Mouse (Mus musculus) left cerebral cortex, adult 9 months (tissue): ENCODE data around the gene Perm1.

Experiments used
- DNase-seq, 2 experiments: peaks; one replicate each; pipeline ENCODE4 v3.0.0; 2022; ENCODE audit warnings: low spot score in 2 of 2

The Perm1 gene

DNA sequence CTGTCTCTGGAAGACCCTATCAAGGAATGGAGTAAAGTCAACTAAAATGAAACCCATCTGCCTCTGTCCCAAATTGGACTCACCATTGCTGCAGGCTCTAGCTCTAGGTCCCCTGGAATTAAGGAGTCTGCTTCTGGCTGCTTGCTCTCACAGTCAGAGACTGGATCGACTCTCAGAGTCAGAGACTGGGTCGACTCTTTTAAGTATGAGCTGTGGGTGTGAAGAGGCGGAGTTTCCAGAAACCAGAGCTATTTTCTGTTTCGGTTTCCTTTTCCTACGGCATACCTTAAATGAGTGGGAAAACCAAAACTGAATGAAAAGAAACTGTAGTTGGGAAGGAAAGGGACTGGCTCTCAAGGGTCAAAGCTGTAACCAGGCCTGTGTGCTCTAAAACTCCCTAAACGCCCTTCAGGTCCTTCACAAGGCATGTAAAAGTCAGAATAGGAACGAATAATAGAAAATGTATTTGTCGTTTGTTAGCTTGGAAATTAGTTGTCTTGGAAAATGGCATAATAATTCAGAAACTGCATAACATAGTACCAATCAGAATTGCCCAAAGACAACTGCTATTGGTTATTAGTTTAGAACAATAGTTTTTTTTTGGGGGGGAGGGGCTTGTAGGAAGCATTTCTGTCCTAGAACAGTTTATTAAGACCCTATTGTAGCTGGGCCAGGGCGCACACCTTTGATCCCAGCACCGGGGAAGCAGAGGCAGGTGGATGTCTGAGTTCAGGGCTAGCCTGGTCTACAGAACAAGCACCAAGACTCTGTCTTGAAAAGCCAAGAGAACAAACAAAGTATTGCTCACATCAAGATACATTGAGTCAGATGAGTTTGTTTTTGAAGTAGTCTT lies 14.8 kb upstream of the Perm1 start, which contains the start of gene Isg15:
TSS of gene Isg15 (minus strand) at position 196 of the 853 bp plus-strand sequence.
- DNase-seq = no peak

DNA sequence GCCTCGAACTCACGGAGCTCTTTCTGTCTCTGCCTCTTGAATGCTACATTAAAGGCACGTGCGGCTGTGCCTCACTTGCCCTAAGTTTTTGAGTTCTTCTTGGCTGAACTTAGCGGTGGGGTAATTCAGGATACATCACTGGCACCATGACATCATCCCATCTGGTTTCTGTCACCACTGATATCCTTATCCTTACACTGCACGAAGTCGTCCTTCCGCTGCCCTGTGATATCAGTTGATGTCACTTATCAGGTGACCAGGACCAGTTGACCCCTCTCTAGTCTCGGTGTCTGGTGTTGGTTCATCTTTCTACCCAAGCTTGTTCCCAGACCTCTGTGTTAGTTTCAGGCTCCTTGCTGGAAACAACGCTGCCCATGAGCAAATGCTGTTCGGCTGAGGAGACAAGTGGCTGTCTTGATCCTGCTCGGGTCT lies 13.2 kb upstream of the Perm1 start:
- DNase-seq = no peak

DNA sequence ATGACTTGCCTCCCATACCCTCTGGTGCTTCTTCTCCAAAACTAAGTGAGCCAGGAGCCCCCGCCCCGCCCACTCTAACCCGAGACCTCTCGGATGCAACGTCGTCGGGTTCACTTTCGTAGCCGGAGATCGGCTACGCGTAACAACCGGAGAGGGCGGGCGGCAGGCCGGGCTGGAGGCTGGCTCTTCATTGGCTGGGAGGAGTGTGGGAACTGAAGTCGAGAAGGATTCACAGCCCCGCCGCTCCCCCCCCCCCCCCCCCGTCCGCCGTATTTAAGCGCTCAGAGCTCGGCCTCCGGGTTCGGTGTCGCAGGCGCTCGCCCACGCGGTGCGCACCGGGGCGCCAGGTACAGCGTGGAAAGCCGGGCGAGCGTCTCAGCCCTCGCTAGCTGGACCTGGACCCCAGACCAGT lies 12.7 kb upstream of the Perm1 start, which contains the start of gene AW011738:
TSS of gene AW011738 (plus strand) at position 304 of the 412 bp plus-strand sequence.
- peak in 1 of 2 experiments; percentile 34 for DNase-seq

DNA sequence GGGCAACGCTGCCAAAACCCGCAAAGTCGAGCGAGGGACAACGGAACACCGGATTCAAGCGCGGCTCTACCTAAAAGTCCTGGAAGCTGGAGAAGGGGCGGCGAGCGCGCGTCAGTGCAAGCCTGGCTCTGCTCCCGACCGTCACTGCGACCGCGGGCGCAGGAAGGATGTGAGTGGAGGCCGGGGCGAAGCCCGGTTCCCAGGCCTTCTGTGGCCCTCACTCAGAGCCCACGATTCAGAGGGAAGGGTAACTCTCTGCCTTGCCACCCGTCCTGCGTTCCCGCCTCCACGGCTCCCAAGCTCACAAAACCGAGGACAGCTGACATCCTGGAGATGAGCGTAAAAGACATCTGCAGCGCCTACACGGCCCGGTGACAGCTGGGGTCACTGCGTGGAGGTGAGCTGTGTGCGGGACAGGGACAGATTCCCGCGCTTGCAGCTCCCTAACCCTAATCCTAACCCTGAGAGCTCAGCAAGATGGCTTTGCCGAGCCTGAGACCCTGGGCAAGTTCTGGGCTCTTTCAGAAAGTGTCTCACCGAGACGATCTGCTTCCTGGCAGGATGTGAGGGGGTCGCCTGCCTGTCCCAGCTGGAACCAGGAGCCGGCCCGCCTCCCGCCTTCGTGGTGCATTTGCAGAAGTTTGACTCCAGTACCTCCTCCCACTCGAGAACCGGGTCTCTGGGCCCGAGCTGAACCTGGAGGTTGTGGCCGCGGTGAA lies 12.1 kb upstream of the Perm1 start:
- no peak for DNase-seq

DNA sequence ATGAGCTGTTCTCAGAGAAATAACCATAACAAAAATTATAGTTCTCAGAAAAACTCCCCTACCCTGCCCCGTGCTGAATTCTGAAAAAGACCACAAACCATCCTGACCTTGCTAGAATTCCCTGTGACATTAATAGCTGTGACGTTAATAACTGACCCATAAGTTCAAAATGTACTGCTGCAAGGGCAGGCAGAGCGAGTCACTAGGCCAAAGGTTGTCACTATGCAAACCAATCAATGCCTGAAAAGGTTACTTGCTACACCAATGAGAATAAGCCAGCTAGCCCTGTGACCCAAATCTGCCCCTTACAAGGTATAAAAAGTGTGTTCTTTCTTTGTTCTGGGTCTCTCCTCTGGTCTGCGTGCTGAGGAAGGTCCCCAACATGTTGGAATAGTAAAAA lies 6.8 kb upstream of the Perm1 start:
- no peak for DNase-seq

DNA sequence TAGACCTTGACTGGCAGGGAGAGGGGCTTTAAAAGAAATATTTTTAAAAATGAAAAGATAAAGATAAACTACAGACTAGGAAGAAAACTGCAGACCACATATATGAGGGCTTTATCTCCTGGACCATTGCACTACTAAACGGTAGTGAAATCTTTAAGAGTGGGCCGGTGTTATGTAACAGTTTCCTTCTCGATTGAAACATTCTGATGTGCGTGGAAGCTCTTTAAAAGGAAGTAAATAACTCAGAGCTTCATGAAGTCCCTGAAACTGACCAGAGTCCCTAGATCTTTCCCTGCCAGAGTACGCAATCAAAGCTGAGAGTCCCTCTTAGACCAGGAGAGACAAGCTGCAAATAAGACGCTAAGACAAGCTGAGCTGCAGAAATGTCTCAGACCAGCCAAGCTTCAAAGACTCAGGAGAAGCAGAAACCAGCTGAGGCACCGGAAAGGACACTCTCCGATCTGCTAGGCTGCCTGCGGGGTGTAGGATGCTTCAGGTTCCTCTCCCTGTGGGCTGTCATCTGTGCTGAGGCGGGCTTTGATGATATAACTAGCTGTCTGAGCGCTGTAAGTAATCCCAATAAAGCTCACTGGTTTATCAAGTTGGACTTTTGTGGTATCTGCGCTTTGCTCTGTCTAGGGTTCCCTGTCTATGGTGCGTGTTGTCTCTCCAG lies 5.6 kb upstream of the Perm1 start:
- no peak for DNase-seq

DNA sequence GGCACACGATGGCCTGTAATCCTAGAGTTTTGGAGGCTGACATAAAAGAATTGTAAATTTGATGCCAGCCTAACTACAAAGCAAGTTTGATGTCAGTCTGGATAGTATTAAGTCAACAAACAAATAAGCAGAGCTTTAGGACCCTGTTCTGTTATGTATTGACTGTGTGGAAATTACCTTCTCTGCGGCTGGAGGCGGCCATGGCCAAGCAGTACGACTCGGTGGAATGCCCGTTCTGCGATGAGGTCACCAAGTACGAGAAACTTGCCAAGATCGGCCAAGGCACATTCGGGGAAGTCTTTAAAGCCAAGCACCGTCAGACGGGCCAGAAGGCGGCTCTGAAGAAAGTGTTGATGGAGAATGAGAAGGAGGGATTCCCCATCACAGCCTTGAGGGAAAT lies 2.5 kb upstream of the Perm1 start:
- DNase-seq = no peak

DNA sequence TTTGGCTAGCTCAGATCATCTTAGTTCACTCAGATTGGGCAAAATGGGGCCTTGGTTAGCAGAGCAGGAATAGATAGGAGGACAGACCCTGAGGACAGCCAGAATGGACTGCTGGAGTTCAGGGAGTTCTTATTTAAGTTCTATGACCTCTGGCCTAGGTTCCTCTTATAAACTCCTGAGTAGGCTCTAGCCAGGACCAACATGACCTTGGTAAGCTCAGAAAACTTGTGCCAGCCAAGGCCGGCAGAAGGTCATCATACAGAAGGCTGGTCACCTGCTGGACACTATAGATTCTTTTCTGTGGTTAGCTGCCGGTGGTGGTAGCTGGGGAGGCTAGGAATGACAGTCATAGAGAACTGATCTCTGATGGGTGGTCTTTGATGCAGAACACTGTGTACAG lies 528 bp downstream of the Perm1 start:
- no peak for DNase-seq

DNA sequence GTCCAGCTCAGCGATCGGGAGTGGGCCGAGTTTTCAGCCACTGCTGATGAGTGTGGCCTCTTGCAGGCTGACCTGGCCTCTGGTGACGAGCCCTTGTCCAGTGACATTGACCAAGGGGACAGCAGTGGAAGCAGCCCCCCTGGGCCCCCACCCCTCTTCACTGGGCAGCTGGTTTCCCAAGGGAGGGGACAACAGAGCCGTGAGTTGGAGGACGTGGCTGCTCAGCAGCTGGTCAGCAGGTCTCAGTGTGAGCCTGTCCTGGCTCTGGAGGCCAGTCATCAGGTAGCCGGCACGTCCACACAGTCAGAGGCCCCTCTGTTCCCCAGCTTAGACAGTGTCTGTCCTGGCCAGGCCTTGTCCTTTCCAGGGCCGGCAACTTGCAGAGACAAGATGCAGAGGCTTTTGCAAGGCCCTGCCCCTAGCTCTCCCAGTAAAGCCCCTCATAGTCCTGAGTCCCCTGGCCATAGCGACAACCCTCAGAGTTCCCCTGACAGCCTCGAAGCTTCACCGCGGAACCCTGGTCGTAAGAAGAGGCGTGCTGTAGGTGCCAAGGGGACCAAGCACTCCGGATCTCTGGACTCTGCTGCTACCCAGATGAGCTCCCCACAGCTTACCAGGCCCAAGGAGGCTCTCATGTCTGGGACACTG lies 1.5 kb downstream of the Perm1 start:
- DNase-seq = no peak

DNA sequence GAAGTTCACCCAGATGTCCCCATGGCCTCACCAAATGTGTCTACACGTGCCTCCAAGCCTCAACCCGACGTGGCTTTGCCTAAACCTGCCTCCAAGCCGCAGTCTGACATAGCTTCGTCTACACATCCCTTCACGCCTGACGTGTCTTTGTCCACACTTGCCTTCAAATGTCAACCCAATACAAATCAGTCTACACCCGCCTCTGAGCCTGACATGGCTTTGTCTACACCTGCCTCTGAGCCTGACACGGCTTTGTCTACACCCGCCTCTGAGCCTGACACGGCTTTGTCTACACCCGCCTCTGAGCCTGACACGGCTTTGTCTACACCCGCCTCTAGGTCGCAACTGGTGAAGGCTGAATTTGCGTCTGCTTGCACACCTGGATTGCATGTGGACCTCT lies 2.2 kb downstream of the Perm1 start:
- no peak for DNase-seq

DNA sequence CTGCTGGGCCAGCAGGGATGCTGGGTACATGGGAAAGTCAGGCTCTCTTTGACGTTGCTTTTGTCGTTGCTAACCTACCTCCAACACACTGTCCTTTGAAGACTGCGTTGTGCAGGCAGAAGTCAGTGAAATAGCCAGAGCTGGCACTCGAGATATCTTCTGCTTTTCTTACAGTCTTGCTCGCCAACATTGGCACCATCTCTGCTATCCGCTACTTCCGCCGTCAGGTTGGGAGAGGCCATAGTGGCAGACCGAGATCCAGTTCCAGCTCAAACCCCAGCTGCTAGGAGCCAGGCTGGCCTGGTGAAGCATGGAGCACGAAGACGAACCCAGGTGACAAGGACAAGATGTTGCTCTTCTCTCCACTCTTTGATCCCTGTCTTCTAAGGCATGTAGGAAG lies 4.3 kb downstream of the Perm1 start:
- DNase-seq = no peak

DNA sequence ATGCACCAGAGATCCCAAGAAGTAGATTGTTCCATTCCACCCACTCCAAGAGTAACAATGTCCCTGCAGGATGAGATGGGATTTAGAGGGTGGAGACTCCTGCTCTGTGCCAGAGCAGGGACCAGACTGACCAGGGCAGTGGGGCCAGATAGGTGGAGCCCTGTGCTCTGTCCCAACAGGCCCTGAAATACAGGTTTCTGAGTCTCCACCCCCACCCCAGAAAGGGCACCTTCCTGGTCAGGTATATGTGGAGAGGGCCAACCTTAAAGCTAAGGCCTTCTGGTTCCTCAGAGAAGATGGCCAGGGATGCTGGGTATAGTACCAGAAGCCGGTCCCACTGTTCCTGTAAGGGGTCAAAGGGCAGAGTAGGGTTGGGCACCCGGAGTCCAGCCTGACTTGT lies 8.6 kb downstream of the Perm1 start:
- DNase-seq = no peak

DNA sequence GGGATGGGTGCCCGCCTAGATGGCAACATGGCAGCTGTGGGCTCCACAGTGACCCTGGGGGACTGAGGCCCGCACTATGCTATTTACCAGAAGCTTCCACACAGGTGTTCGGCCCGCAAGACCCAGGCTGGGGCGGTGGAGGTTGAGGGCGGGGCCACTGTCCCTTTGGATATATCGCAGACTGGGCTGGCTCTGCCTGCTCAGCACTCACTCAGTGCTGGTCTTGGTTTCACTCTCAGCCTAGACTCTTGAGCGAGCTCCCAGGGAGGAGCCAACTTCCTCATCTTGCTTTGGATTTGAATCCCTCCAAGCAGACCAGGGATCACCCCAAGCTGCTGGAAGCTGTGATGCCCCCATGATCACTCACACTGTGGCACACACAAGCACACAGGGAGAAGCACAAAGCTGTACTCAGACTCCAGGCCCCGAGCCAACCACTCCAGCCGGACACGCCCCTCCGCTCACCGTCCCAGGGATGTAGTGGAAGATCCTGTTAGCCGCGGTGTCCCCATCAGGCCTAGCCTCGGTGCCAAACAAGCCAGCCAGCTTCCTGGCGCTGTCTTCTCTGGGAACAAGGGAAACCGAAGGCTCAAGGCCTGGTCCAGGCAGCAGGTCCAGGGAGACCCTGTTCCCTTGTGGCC lies 12.2 kb downstream of the Perm1 start:
- DNase-seq = no peak

DNA sequence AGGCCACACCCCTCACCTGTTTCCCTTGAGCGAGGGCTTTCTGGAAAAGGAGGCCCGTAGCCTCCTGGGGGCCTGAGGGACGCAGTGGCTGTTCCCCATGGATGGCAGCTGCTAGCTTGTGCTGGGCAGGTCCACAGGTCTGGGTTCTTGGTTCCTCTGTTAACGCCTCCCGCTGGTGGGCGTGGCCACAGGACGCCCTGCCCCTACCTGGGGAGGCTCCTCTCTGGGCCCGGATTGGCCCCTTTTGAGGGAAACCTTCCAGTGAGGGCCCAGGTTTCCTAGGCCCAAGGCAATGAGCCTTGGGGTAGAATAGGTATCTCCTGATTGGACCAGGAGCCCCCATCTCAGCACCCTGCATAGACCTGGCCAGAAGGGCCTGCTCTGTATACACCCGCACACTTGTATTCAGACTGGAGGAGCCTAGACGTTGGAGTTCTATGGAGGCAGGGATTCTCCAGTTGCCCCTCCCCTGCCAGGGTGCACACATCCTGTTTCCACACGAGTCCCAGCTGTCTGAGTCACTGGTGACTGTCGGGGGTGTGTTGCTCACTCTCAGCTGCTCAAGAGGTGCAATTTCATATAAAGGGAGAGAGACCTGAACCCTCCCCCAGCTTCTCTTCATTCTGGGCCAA lies 12.8 kb downstream of the Perm1 start:
- peak in 1 of 2 experiments; percentile 40 for DNase-seq

DNA sequence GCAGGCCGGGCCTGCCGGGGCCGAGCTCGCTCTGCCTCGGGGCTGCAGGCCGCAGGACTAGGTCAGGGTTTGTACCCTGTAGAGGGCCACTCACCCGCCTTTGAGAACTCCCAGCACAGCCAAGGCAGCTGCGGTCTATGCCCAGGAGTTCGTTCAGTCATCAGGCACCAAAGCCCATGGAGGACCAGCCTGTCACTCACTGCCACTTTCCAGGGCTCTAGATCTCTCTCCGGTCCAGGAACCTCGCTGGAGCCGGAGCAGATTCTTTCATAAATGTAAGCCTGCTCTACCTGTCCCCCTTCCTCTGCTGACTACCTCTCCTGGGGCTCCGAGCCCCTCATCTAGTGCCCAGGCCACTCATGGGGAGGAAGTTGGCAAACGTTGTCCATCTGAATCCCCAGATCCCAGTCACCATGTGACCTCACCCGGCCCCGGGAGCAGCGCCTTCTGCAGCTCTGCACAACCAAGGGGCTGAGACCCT lies 18.4 kb downstream of the Perm1 start:
- no peak for DNase-seq

DNA sequence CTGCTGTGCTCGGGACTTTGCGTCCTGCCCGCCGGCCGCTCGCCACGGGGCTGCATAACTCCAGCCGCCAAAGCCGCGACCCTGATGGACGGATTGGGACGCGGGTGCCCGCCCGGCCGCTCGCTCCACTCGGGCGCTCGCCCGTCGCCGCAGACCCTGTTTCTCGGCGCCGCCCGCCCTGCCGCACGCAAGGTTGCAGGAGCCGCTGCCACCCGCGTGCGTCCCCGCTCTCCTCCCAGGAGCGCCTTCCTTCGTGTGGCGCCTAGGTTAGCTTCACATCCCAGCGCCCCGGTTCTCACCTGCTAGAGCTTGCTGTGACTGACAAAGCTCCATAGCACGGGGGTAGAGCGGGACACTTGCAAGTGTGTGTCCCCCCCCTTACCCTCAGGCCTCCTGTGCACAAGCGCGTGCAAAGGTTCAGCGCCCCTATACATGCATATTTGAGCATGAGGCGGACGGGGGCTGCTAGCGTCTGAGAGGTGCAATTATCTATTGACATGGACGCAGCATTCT lies 19.1 kb downstream of the Perm1 start, which contains the start of gene Plekhn1:
TSS of gene Plekhn1 (minus strand) at position 157 of the 513 bp plus-strand sequence.
- DNase-seq = peak in 1 of 2 experiments; percentile 65

DNA sequence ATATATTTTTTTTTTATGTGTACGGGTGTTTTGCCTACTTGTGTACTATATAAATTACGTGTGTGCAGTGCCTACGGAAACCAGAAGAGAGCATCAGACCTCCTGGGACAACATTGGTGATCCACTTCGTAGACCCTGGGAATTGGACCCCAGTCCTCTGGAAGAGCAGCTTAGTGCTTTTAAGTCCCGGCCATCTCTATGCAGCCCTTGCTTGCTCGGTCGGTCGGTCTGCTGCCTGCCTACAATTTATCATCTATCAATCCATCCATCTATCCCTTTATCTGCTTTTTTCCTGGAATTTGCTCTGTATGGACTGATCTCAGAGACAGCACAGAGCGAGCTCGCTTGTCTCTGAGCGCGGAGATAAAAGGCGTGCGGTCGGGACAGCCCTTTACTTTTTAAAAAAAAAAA lies 19.7 kb downstream of the Perm1 start:
- no peak for DNase-seq

DNA sequence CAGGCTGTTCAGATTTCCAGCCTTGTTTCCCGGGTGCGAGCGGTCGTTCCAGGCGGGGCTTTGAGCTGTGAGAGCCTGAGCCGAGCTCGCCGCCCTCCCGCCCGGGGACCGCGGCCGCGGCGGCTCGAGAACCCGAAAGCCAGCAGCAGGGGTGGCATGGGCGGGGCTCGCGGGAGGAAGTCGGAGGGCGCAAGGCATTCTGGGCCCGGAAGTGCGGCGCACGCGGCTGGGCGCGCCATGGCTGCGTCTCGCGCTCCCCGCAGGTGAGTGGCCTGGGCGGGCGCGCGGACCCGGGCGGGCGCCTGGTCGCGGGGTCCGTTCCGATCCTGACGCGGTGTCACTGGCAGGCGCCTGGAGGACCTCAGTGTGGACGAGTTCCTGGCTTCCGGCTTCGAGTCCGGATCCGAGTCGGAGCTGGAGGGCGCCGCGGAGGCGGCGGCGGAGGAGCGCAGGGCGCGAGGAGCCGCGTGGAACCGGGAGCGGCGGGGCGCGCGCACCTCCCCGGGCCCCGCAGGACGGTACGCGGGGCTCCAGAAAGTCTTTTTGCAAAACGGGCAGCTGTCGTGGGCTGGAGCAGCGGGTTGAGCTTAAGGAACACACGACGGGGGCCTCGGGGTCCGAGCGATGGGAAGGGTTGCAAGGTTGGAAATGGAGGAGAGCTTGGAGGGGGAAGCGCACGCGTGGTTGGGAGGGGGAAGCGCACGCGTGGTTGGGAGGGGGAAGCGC lies 20.3 kb downstream of the Perm1 start, which contains the start of gene Noc2l:
TSS of gene Noc2l (plus strand) at position 203 of the 726 bp plus-strand sequence.
- peak; percentile 59 to 82 for DNase-seq

DNA sequence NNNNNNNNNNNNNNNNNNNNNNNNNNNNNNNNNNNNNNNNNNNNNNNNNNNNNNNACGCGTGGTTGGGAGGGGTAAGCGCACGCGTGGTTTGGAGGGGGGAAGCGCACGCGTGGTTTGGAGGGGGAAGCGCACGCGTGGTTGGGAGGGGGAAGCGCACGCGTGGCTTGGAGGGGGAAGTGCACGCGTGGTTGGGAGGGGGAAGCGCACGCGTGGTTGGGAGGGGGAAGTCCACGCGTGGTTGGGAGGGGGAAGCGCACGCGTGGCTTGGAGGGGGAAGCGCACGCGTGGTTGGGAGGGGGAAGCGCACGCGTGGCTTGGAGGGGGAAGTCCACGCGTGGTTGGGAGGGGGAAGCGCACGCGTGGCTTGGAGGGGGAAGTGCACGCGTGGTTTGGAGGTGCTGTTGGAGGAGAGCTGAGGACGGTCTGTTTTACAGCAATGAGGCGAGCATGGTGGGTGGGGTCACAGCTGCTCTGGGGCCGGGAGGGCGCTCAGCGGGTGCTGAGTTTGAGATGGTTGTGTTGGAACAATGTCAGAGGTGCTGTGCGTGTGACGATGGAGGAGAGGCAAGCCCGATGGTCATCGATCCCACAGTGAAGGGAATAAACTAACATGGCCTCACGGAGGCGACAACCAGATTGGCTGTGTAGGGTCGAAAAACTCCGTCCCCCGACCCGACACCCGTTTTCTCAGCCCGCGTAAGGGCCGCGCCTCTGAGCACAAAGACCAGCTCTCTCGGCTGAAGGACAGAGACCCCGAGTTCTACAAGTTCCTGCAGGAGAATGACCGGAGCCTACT lies 21.2 kb downstream of the Perm1 start:
- no peak for DNase-seq
